Mouse (Mus musculus) stomach, postnatal 0 days (tissue): Measurements from ENCODE around the gene Olfr411.

Experiments used
- CTCF ChIP-seq: IDR thresholded peaks from 2 replicates; pipeline ENCODE4 v1.5.1; 2016; ENCODE audit warnings: antibody characterized with exemption, low read depth, mild to moderate bottlenecking, moderate library complexity
- EP300 ChIP-seq: optimal IDR thresholded peaks from 2 replicates; pipeline ENCODE3; 2016; ENCODE audit warnings: antibody characterized with exemption

DNA sequence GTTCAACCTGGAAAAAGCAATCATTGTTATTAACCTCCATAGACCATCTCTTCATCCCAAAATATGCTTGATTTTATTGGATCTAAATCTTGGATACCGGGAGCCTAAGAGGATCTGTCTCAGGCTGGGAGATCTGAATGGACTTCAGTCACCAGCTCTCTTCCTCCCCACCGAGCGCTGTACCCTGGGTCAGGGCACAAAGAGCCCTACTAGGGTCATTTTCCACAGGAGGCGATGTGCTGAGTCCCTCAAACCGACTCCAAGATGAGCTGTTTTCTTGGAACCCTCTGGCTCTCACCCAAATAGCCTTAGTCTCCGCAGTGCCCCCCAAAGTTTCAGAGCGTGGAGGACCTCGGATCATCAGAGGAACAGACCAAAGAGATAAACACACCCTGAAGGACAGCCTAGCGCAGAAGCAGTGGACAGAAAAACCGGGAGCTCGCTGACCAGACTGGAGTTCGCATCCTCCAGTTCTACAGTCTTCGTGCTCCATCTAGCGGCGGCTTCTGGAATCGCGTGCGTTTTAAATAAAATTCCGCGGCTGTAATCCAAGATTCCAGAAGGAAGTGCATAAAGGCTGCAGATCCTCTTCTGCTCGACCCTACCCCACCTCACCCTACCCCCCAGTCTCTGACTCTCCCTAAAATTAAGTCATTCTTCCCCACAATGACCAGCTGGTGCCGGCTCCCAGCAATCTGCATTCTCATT lies 19.1 kb upstream of the Olfr411 start:
- TF ChIP-seq EP300 (no peak), CTCF (peak; percentile 87)
